Mouse (Mus musculus) lung, postnatal 14 days (tissue): ENCODE data around the gene Tom1.

Source experiments
- DNase-seq: peaks from one replicate; pipeline ENCODE4 v3.0.0; 2021

Gene Tom1

GRCm38 (mm10) chr8:75033511-75034243 is at the start of gene Tom1:
TSS of gene Tom1 (plus strand) at chr8:75033705.
- DNase-seq: peak; percentile 99

DNA sequence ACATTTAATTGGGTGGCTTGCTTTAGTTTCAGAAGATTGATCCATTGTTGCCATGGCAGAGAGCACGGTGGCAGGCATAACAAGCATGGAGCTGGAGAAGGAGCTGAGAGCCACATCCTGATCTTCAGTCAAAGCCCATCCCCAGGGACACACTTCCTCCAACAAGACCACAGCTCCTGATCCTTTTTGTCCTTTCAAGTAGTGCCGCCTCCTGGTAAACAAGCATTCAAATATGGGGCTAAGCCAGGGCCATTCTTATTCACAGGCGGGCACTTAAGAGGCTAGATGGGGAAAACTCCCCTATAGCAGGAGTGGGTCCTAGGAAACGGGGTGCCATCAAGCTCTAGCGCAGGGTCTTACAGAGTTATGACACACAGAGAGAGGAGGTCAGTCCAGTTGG is 46.1 kb upstream of the Tom1 start:
- no peak for DNase-seq

DNA sequence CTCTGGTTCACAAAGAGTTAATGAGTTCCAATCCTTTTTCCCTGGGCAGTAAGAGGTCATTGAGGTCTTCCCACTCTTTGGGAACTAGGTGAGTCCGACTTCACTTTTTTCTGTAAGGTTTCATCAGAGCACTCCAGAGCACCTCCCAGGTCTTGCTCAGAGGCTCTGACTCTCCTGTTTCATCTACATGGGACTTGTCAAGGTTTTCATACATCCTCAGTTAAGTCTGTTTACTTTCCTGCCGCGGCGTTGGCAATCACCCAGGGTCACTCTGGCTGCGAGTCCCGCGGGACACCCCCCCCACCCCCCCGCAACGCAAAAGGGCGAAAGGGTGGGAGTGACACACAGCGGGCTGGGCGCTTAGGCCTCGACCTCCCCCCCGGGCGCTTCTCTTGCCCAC is 43.5 kb upstream of the Tom1 start:
- peak; percentile 44 for DNase-seq

GRCm38 (mm10) chr8:74993081-74993474 is 40.4 kb upstream of the Tom1 start, which contains the start of gene Hmgxb4:
TSS of gene Hmgxb4 (plus strand) at chr8:74993356.
- DNase-seq: no peak

DNA sequence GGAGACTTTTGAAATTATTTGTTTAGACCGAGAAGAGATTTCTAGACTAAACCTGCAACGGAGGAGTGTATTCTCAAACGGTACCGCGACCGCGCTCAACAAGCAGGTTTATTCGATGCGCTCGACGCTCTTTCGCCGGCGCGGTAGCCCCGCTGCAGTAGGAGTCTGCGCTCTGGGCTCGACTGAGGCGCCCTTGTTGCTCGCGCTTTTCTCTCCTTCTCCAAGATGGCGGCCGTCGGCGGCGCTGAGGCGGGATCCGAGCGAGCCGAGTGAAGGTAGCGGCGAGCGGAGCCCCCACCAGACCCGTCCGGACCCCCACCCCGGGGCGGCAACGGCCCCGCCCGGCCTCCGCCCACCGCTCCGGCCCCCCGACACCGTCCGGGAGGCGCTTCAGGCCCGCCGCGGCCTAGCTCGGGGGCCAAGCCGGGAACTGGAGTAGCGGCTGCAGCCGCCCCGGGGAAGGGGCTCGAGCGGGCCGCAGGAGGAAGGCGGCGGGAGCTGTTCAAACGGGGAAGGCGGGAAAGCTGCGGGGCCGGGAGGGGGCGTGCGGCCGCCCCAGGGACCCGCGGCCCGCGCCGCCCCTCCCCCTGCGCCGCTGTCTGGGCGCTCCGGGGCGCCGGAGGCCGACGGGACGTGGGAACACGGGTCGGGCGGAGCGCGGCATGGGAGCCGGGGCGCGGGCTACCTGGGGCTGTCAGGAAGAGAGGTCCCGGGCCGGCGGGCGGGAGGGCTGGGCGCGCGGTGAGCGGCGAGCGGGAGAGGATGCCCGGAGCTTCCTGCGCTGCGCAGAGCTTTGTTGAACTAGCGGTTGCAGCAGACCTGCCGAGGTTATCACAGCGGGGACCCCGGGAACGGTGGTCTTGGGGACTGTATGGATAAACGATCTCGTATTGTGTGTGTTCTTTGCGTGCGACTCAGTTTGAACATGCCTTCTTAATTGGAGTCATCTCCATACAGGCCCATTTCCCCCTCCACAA is 39.7 kb upstream of the Tom1 start:
- DNase-seq: peak; percentile 86

DNA sequence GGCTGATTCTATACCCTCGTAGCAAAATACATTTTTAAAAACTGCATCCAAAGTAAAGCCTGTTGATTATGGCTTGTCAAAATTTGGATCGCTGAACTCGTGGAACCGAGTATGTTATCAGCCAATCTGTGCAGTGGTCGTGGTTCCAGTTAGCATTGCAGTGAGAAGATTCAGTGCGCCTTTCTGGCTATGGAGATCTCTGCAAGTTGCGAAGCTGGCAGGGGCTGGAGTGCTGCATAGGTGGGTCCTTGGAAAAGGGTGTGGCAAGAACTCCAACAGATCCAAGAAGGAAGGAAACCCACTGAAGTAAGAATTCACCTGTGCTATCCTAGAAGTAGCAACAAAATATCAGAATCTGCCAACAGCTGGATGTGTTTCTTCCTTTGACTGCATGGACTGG is 39.0 kb upstream of the Tom1 start:
- DNase-seq: peak; percentile 5

GRCm38 (mm10) chr8:75000431-75000830 is 33.1 kb upstream of the Tom1 start:
- no peak for DNase-seq

DNA sequence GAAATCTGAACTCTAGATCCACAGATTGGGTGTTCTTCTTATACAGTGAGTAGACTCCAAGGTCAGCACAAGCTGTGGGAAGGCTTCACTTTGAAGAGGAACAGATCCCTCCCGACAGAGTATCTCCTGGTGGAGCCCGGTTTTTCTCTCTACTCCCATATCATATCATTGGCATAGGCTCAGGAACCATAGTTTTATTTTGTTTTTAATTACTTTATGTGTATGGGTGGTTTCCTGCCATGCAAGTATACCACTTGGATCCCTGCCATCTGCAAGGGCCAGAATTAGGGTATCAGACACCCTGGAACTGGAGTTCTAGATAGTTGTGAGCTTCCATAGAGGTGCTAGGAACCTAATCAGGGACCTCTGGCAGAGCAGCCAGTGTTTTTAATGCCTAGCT is 24.7 kb upstream of the Tom1 start:
- DNase-seq: no peak

- no peak for DNase-seq
Measured at GRCm38 (mm10) chr8:75013557-75013956, 19.9 kb upstream of the Tom1 start.

- no peak for DNase-seq
Measured at GRCm38 (mm10) chr8:75013964-75014363, 19.5 kb upstream of the Tom1 start.

DNA sequence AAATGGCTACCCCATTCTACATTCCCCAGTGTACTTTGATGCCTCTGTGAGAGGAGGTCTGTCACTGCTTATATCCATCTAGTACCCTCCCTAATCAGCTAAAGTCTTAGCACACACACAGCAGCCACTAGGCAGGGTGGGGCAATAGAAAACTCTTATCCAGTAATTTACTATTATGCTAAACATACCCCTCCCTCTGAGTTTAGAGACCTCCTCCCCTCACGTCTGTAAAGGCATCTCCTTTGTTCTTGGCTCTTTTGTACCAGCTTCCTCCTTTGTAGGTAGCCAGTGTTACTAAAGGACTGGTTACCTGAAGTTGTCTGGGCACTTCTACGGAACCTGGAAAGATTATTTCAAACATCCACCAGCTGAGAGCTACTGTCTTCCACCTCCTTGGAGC is 17.5 kb upstream of the Tom1 start:
- DNase-seq: no peak

- no peak for DNase-seq
Measured at GRCm38 (mm10) chr8:75016422-75016821, 17.1 kb upstream of the Tom1 start.

GRCm38 (mm10) chr8:75018274-75018972 is 15.1 kb upstream of the Tom1 start:
- DNase-seq: no peak

- no peak for DNase-seq
Measured at GRCm38 (mm10) chr8:75023660-75024316, 9.7 kb upstream of the Tom1 start.

DNA sequence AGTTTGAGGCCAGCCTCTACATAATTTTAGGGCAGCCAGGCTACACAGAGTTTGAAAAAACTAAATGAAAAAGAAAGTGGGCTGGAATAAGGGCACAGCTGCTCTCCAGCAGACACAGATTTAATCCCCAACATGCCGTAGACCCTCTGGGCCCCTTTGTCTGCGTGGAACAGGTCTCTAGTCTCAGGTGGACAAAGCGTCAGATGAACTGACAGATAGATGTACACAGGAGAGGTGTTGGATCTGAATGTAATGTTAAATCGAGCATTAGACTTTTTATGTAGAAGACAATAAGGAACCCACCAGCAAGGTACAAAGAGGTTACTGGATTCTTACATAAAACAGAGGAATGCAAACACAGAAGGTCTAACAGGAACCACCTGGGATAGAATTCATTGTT is 7.7 kb upstream of the Tom1 start:
- DNase-seq: no peak

- no peak for DNase-seq
Measured at GRCm38 (mm10) chr8:75030453-75031024, 3.0 kb upstream of the Tom1 start.

- no peak for DNase-seq
Measured at GRCm38 (mm10) chr8:75032961-75033360, 544 bp upstream of the Tom1 start.

GRCm38 (mm10) chr8:75034285-75034684 is 780 bp downstream of the Tom1 start:
- DNase-seq: no peak

DNA sequence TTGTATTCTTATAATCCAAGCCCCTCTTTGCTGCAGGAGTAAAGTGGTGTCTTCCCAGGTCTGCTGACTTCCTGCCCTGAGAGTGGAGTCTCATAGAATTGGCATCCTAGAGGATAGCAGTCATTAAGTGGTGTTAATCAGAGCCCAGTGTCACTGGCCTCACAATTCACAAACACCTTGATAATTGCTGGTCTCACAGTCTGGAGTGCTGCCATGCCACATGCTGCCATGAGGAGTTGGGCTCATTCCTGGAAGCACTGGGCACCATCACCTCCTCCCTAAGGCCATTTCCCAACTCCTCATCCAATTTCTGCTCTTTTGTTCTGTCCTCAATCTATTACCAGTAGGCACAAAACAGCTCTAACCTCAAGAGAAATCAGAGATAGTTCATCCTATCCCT is 2.1 kb downstream of the Tom1 start:
- no peak for DNase-seq

DNA sequence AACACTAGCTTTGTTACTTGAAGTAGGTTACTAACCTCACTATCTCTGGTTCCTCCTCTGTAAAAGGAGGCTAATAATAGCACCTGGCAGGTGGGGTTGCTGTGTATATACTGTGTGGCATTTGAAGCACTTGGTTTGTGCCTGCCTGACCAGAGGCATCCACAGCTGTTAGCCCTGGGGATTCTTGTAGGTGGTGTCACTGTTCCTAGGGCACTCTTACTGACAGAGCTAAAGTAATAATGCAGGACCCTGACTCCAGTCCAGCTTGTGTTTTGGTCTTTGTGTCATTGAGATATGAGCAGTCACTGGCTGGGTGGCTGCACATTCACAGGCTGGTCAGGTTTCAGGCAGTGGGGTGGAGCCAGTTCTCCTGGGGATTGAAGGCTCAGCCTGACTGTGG is 5.0 kb downstream of the Tom1 start:
- DNase-seq: no peak

- DNase-seq: peak; percentile 15
Measured at GRCm38 (mm10) chr8:75039754-75040153, 6.2 kb downstream of the Tom1 start.

- no peak for DNase-seq
Measured at GRCm38 (mm10) chr8:75042171-75042570, 8.7 kb downstream of the Tom1 start.
